Mouse (Mus musculus) ovary, adult 18-20 months (tissue): ENCODE measurements at regions not wholly inside any gene's neighbourhood (a gene's known extent, or its start where the extent isn't known, plus 50 kb on each side); places are given as distances from the start of the nearest gene placed in this dataset.

Source experiments
- DNase-seq: peaks from one replicate; pipeline ENCODE4 v3.0.0; 2022; ENCODE audit warnings: low spot score, mixed read lengths

DNA sequence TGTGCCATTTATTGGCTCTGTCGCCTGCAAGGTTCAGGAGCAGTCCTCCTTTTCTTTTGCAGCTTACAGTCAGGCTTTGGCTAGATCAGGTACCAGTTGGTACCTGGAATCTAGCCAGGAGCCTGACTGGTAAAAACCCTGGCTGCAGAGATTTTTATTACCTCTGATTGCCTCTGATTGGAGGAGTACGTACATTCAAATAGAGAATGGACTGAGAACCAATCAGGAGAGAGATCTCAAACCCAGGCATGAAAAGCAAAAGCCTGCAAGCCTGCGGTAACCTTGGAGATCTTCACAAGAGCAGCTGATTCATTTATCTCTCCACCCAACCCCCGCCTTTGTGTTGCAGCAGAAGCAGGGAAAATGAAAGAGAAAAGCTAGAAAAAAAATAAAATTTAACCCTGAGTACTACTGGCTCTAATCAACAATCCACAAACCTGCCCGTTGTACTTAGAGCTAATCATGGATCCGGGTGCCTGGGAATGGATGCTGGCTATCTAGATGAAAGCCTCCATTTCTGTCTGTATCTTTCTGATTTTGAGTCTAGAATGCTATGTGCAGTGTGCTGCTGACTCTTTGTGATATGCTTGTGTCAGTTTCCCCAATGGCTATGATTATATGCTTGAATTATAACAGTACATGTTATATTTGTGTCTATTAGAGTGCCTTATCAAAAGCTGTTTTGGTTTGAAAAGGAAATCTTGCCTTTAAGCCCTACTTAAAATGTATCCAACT, 406.2 kb upstream of the Ndn start:
- DNase-seq, result peak; percentile 17

DNA sequence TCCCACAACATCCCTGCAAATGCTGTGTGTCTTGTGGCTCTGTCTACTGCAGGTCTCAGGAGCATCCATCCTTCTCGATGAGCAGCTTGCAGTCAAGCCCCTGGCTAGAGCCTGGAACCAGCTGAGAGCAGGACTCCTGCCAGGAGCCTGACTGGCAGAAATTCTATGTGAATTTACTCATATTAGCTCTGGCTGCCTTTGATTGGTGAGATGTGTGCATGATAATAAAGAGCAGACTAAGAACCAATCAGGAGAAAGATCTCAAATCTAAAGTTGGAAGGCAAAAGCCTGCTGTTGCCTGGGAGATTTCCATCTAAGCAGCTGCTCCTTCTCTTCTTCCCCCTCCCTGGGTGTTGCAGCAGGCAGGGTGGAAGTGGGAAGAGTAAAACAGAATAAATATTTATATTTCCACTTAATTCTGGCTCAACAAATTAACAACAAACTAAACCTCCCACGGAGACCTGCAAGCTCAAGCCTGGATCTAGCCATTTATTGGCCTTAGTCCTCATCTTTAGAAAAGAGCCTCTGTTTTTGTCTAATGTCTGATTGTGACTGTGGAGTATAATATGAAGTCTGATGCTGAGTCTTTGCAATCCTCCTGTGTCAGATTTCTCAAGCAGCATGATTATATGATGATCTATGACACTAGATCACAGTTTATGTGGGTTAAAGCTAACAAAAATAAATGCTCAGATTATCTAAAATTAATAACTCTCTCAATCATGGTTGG, 364.0 kb upstream of the Ndn start:
- DNase-seq, result no peak

DNA sequence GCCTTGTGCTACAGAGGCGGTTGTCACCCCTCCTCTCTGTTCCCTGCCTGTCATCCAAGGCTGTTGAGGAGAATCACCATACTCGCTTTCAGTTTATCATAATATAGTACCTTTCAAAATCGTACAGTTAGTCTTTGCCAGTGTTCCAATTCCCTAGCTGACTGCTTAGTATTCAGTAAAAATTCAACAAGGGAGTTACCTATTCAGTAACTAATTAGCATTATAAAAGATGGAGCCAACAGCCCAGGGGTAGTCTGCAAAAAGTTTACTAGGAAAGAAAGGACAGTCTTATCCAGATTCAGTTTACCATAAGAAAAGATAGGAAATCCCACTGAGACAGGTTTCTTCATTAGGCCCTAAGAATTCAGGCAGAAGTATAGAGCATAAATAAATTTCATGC, 319.7 kb upstream of the Ndn start:
- DNase-seq, result no peak

DNA sequence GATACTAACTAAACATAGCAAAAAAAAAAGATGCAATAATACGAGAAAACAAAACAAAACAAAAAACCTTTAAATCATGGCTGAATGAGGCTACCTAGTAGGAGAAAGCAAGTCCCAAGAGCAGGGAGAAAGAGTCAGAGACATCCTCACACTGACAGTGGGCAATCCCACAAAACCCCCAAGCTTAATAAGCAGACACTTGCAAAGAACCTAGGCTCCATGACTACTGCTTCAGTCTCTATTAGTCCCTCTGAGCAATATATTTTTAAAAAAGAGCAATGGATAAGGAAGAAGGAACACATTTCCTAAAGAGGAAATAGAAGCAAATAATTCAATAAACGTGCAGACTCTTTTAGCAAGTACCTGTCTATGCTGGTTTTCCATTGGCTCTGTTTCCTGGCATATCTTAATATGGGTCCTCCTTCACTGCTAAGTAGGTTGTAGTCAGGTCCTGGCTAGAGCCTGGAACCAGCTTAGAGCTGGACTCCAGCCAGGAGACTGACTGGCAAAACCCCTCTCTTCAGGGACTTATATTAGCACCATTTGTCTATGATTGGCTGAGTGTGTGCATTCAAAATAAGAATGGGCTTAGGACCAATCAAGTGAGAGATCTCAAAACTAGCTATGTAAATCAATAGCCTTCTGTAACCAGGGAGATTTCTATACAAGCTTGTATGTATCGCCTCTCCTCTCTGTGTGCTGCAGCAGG, 300.5 kb upstream of the Ndn start:
- no peak for DNase-seq

DNA sequence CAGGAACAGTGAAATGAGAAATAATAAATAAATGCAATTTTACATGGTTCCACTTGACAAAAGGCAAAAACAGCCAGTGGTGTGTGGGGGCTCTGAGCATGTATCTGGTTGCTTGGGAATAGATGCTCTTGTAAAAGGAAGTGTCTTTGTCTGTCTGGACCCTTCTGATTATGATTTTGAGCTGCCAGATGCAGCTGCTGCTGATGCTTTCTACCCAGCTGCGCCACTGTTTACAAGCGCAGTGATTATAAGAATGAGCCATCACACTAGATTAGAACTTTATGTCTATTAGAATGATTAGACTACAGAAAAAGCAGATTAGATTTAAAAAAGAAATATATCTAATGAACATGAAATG, 299.9 kb upstream of the Ndn start:
- no peak for DNase-seq

DNA sequence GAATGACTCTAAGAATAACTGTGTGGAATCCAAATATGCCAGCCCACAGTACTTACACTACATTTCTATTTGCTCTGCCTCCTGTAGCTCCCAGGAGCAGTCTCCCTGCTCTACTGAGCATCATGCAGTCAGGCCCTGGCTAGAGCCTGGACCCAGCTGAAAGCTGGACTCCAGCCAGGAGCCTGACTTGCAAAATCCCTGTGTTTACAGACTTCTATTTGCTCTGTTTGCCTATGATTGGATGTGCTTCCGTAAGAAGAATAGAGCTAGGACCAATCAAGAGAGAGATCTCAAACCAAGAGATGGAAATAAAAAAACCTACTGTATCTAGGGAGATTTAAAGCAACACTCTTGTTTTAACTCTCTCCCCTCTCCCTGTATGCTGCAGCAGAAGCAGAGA, 267.8 kb upstream of the Ndn start:
- no peak for DNase-seq

DNA sequence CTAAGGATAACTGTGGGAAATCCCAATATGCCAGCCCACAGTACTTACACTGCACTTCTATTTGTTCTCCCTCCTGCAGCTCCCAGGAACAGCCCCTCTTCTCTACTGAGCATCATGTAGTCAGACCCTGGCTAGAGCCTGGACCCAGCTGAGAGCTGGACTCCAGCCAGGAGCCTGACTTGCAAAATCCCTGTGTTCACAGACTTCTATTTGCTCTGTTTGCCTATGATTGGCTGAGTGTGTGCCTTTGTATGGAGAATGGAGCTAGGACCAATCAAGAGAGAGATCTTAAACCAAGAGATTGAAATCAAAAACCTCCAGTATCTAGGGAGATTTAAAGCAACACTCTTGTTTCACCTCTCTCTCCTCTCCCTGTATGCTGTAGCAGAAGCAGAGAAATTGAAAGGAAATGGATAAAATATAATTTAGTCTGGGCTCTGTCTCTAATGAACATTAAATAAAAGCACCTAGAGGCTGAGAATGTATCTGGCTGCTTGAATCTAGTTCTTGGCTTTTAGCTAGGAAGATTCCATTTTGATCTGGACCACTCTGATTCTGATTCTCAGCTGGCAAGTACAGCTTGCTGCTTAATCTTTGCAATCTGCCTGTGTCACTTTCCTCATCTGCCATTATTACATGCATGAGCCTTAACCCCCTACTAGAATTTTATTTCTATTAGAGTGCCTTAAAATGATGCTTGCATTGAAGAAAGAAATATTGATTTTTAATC, 261.1 kb upstream of the Ndn start:
- no peak for DNase-seq
